In the genomic region with DNA sequence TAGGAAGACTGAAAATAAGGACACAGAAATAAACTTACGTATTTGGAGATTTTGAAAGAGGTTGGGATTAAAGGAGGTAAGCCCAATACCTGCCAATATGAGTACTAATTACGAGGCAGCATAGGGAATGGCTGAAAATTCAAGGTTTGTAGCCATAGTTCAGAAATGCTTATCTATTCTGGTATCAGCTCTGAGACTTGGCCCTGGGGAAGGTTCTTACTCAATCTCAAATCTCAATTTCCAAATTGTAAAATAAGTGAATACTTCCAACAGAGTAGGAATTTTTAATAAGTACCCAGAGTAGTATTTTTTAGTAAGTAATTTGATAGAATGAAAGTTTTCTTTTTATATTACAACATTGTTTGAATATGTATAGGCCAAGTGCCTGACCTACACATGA, we compare ENCODE assay signal across 16 mouse cellular contexts.
"Had no signal": no experiment of that assay in that cellular context is flagged by ENCODE, and none has a peak within 500 bp of the region (broad histone marks: within the 10 kb centered on the region; RNA-seq: fewer than 3 reads in every experiment).

No protein-coding gene starts in this region.

- H3K9me3 ChIP-seq: neural tube, embryonic 13.5 days; neural tube, embryonic 15.5 days; stomach, embryonic 15.5 days had no signal

- H3K4me1 ChIP-seq: neural tube, embryonic 13.5 days; neural tube, embryonic 15.5 days; stomach, embryonic 15.5 days had no signal

- H3K27ac ChIP-seq: neural tube, embryonic 13.5 days; neural tube, embryonic 15.5 days; stomach, embryonic 15.5 days; stomach, postnatal 0 days had no signal

- H3K9ac ChIP-seq: neural tube, embryonic 13.5 days; neural tube, embryonic 15.5 days; stomach, embryonic 15.5 days had no signal

- H3K36me3 ChIP-seq: neural tube, embryonic 13.5 days; neural tube, embryonic 15.5 days; stomach, embryonic 15.5 days had no signal

- DNase-seq: retina, postnatal 1 day; right cerebral cortex, adult 18-20 months; right cerebral cortex, postnatal 14 days; right cerebral cortex, postnatal 25 days; right cerebral cortex, postnatal 4 days; spleen, adult 18-20 months; thymus, adult 18-20 months; thymus, adult 2 months; thymus, postnatal 14 days; thymus, postnatal 25 days; thymus, postnatal 36 days; thymus, postnatal 4 days had no signal

- H3K4me2 ChIP-seq: neural tube, embryonic 13.5 days; neural tube, embryonic 15.5 days; stomach, embryonic 15.5 days had no signal

- H3K27me3 ChIP-seq: neural tube, embryonic 13.5 days; neural tube, embryonic 15.5 days; stomach, embryonic 15.5 days had no signal

- H3K4me3 ChIP-seq: neural tube, embryonic 13.5 days; neural tube, embryonic 15.5 days; stomach, embryonic 15.5 days had no signal
